Mouse (Mus musculus): ENCODE results near the gene Gabbr2.
A peak's percentile ranks its signal among the peaks of the same experiment; 100 is the strongest.

The Gabbr2 gene

DNA sequence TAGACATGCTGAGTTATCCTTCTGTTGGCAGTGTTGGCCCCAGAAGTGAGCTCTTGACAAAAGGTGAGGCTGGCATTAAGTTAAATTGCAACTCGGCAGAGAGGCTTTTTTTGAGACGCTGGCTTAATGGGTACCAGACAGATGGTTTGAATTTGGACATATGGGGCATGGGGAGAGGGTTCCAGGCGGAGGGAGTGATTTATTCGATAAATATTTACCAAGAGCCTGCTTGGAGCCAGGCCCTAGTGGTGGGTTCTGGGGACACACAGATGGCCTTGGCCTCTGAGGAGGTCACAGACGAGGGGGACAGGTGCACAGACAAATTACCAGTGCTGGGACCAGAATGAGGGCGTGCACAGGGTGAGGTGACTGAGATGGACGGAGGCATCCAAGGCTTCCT lies 282.2 kb downstream of the Gabbr2 start:
- DNase-seq (ENCODE audit: low spot score), result no peak

DNA sequence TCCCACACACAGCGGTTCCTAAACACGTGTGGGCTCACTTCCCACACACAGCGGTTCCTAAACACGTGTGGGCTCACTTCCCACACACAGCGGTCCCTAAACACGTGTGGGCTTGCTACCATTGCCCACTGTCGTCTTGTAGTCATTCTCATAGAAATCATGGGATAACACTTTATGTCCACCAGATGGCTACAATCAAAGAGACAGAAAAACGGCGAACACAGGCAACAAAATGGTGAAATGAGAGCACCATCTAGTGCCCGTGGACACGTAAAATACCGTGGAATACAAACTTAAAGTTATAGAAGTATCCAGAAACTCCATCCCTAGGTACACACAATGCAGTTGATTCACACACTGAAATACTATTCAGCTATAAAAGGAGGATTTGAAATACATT lies 285.9 kb downstream of the Gabbr2 start:
- DNase-seq (ENCODE audit: low spot score), result no peak

DNA sequence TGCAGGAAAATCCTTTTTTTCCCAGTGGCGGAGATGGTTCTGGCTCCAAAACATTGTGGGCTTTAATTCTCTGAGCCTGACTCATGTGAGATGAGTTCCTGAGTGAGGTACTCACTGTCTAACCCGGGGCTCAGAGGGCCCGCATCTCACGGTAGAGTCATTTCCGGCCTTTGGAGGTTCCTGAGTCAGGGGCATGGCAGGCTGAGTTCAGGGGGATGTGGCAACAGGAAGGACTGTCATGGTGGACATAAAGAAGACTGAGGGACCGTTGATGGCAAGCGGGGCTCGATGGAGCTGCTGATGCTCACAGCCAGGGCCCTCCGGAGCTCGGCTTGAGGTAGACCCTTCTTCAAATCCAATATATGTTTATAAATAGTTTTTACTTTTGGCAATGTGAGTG lies 288.5 kb downstream of the Gabbr2 start:
- no peak for DNase-seq (ENCODE audit: low spot score)

DNA sequence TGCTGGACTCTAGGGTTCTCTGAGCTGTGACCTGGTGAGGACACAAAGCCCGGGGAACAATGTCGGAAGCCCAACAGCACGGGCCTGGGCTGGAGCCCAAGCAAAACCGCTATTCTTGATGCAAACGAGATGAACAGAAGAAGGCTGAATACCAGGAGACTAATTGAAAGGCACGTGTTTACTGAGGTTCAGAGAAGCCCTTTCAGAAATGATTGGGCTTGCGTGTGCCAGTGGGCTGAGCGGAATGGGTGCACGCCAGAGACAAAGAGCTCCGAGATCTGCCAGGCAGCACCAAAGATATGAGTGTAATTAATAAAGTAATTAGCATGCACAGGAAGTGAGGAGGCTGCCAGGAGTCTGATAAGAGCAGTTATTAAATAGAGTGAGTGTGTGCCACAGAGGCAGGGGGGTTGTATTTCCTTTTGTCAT lies 291.4 kb downstream of the Gabbr2 start:
- DNase-seq (ENCODE audit: low spot score), result no peak

DNA sequence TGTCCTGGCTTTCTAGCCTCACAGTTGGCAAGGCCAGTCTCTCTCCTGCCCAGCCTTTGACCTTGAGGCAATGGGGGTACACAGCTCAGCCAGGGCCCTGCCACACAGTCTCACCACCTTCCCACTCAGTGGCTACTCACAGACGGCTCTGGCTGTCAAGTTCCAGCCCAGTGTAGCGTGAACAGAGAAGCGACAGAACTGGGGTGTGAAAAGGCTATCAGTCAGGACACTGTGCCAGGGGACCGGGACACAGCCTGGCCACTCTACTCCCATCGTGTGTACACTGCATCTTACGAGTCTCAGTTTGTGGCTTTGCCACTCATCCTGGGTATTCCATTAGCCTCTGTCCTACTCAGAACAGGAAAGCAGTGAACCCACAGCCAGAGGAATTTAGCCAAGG lies 295.2 kb downstream of the Gabbr2 start:
- DNase-seq (ENCODE audit: low spot score), result no peak

DNA sequence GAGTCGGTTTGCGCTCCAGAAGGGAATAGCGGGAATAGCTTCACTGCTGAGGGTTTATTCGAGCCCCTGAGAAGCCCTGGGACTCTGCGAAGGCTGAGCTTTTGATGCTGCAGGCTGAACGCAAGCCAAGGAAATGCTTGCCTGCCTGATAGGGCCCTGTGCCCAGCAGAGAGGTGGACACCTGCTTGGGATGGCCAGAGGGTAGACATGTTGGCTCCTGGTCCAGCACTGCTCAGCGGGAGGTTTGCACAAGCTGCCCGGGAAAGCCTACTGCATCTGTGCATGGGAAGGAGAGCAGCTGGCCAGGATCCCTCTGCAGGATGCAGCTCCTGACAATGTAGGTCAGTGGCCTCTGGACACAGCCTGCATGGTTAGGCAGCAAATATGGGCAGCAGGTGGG lies 301.1 kb downstream of the Gabbr2 start:
- DNase-seq (ENCODE audit: low spot score), result no peak

DNA sequence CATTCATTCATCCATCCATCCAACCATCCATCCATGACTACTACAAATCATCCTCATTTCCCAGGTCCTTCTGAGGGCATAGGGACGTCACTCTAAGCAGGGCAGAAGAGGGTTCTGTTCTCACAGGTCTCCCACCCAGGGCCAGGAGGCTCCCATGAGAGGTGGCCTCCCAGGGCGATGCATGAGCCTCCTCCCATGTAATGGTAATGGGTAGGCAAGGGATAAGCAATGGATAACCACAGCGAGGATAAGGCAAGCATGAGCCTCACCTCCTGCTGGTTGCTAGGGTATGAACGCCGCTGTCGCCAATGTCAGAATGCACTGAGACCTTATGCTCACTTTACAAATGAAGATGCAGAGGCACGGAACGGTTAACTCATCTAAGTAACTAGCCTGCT lies 301.7 kb downstream of the Gabbr2 start:
- DNase-seq (ENCODE audit: low spot score), result no peak

DNA sequence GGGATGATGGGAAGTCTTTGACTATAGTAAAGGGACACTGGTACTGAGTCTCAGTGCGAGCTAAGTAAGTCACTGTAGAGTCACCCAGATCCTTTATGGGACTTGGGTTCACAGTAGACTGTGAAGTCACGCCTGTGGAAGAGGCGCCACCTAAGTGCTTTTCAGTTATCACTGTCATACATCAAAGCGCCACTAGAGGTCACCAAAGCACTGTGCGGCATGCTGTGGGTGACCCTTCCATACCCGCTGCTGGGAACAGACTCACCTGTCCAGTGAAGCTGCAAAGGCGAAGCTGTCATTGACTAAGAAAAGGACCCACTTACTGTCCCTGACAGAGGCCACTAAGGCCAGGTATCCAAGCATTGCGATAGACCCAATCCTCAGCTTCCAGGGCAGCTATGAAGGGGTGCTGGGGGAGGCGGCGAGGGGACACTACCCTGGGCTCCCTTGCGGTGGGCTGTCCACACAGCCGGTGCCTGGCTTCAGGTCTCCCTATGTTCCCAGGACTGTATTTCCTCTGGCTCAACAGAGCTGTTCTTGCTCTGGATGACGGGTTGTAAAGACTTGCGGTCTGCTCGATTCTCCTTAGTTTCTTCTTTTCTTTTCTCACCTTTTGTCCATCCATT lies 302.2 kb downstream of the Gabbr2 start:
- peak; percentile 82 for DNase-seq (ENCODE audit: low spot score)

DNA sequence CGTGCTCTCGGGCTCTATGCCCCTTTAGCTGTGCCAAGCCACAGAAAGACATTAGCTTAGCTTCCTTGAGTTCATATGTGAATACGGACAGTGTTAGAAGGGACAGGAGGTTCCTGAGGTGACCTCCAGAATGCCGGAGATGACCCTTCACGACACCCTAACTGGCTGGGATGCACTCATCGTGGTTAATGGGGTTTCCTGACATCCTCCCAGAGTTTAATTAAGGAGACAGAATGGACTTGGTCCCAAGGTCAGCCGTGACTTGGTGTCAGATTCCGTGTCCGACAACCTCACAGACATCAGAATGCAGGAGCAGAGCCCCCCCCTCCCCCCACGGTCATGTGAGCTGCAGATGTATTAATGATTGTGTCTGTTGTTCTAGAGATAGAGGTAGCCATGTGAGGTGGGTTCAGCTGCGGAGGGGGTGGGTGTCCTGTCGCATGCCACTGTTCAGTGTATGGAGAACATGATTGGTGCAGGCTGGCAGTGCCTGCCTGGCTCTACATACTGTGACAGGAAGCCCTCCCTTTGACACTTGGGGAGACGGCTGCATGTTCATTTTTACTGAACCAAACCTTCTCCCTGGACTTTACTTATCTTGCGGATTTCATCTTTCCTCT lies 303.4 kb downstream of the Gabbr2 start:
- no peak for DNase-seq (ENCODE audit: low spot score)

DNA sequence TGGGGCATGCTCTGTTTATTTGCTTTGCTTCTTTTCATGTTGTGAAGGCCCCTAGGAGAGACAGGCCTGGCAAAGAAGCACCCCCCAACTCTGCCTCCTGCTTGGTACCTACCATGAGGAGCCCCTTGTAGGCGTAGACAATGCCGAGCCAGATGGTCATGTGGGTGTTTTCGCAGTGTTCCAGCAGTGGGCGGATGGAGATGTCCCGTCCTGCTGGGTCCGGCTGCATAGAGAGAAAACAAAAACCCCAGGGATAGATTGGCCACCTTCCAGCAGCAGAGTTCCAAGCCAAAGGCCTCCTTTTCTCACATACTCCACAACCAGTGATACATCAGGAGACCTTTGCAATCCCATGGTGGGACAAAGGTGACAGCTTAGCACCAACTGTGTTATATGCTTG lies 307.5 kb downstream of the Gabbr2 start:
- DNase-seq (ENCODE audit: low spot score), result peak; percentile 87

DNA sequence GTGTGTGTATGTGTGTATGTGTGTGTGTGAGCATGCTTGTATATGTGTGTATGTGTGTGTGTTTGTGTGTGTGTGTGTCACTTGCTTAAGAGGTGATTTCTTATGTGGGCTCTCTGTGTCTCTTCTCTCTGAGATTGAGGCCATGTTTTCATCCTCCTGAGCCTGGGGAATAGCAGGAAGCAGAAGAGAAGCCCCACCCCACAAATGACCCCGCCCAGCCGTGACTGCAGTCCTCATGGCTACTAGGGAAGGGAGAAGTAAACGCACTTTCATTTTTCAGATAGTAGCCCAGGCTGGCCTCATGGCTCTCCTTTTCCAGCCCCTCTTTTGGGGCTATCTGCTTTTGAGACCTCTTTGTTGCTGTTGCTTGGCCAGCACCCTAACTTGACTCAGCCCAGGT lies 315.0 kb downstream of the Gabbr2 start:
- DNase-seq (ENCODE audit: low spot score), result no peak

DNA sequence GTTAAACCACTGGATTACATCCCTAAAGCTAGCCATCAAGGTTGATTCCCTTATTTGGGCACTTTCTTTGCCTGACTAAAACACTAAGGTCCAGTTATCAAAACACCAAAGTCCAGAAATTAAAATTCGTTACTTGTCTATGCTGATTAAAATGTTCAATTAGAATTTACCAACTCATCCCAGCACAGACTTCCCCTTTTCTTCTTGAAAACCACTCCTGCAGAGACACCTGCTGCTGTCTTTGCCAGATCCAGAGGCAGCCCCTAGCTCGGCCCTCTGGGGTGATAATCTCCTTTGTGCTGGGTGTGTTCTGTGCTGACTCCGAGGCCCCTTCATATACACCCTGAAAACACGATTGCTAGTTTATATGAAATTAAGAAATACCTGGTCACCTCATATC lies 315.7 kb downstream of the Gabbr2 start:
- no peak for DNase-seq (ENCODE audit: low spot score)

DNA sequence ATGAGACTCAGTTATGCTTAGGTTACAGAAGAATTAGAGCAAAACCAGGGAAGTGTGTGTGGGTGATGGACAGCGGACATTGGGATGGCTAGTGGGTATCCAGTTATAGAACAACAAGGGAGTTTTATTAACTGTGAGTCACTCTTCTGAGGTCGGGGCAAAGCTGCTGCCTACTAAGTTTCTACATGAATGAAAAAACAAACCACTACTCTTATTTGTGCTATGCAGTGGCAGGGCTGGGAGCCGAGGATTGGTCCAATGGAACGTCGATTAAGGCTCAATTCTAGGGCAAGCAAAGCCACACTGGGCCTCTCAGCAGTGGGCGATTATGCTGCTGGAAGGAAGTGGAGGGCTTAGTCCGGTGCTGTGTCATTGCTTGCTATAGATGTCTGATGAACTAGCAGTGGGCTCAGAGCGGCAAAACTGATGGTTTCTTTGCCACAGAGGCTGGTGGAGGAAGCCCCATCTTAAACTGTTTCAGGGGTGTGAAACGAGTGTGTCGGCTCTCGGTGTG lies 316.3 kb downstream of the Gabbr2 start:
- no peak for DNase-seq (ENCODE audit: low spot score)

DNA sequence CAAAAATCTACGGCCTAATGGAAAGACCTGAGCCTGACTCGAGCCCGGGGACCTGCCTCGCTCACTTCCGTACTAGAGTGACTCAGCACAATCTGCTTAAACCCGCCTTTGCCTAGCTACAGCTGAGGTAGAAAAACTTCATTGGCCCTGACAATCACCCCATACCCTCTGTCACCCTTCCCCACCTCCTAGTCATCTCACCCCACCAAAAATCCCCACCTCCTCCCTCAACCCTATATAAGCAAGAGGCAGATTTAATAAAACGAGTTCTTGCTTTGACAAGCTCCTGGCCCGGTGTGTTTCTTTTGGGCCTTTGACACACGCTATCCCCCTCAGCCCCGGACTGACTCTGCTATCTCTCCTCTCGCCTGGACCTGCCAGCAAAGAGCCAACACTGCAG lies 323.1 kb downstream of the Gabbr2 start:
- no peak for DNase-seq (ENCODE audit: low spot score)

DNA sequence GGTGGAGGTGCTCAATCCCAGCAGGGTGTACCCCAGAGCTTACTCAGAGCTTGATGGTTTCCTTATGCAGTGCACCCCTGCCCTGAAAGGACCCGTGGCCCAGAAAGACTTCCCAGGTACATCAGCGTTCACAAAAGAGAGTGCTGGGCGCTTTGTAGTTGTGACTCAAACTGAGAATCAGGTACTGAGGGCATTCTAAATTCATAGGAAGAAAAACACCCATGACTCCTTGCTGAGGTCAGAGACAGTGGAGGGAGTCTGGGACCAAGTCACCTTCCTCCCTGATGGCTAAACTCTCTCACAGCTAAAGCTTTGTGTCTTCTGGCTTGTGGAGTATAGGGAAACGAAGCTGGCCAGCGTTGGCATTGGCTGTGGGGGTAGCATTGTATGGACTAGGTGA lies 325.3 kb downstream of the Gabbr2 start:
- no peak for DNase-seq (ENCODE audit: low spot score)

DNA sequence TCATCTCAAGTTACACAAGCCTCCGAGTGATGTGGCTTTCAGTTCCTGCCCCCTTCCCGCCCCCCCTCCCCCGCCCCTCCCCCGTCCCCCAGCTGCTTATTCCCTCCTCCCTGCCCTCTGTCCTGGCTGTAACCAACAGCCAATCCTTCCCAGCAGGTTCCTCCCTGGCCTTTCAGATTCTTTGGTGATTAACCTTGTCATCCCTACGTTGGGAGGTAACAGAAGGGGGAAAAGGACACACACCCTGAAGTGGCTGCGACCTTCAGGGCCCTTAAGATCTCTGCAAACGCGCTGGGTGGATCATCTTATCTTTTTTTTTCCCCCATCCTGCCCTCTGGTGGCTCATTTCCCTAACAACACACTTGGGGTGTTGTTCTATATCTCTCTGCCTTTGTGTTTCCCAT lies 326.3 kb downstream of the Gabbr2 start:
- DNase-seq (ENCODE audit: low spot score), result no peak

DNA sequence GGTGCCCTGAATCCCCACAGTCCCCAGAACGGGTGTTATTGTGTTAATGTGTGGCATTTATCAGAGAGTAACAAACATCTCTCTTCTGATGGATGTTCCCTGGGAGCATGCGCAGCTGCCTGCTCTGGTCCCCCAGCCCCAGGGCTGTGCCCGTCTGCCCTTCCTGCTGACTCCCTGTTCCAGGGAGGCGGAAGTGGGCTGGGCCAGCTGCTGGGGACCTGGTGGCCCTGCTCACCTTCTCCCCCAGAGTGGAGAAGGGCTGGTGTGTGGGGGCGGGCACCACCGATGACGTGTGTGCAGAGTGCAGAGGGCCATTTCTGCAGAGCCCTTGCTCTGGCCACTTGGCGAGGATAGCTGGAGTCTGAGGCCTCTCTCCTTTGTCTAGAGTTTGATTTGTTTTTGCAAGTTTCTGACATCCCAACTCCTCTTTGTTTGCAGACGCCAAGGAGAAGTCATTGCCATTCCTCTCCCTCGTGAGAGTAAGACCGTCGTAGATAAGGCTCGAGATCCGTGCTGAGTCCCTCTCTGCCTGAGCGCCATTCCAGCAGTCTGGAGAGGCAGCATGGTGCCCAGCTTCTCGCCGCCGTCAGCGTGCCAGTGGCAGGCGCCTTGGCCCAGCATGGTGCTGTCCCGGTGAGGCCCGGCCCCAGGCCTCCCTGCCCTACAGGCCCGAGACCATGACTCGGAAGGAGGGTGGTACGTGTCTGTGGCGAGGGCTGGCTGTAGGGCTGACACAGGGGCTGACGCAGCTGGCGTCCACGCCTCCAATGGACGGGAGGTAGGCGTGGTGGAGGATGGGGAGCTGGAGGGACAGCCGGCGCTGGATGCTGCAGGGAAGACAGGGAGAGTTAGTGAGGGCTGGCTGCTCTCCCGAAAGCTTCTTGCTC lies 327.3 kb downstream of the Gabbr2 start:
- DNase-seq (ENCODE audit: low spot score), result no peak

DNA sequence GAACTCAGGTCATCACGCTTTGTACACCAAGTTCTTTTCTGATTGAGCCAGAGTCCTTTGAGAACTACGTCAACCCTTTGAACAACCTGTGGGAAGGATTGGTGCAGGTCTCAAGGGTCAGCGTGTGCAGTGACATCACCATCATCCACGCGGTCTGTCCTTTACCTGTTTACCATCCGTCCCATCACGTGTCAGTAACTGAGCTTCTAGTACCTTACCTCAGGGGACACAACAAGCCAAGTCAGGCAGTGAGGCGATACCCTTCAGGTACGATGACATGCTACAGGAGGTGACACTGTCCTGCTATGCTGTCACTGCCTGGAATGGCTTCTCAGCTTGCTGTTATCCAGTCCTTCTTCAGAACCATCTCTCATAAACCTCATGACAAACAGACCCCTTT lies 330.2 kb downstream of the Gabbr2 start:
- no peak for DNase-seq (ENCODE audit: low spot score)

DNA sequence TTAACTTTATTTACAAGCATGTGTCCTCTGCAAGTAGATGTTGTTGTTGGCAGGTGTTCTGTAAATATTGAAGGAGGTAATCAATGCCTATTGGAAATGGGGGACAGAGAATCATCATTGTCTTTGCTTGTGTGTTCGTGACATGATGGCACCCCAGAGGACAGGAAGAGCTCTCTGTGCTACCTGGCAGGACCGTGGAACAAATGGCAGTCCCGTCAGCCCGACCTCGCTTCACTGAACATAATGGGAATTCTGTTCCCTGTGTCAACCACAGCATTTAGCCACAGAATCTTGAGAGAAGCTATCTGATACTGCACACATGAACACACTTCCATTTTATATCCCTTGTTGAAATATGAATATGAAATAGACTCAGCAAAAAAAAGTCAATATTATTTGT lies 332.7 kb downstream of the Gabbr2 start:
- no peak for DNase-seq (ENCODE audit: low spot score)

DNA sequence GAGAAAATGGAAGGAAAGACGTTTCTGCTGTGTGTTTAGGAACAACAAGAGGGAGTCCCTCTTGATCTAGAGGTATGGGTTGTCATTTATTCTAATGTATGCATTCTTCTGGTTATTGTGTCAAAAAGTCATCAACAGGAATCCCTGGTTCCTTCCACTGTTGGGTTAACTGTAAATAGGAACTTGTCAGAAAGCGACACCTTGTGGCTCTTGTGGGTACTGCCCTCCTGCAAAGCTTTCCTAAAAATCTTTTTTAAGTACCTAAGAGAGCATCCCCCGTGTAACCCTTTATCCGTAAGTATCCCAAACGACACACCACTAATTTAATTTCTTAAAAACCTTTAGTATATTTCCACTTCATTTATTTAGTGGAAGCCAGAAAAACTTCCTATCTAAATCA lies 334.6 kb downstream of the Gabbr2 start:
- peak; percentile 78 for DNase-seq (ENCODE audit: low spot score)

DNA sequence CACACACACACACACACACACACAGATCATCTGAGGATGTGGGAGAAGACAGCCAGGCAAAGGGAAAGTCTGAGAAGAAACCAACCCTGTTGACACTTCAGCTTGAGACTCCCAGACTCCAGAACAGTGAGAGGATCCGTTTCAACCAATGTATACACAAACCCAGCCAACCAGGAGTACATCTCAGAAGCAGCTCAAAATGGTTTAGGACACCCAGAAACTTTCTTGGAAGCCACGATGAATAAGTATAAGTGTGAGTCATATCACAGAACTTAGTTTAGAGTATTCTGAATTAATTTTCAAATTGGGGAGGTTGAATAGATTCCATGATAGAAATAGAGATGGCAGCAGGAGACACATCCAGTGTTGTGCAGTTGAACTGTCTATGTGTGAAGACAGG lies 335.7 kb downstream of the Gabbr2 start:
- DNase-seq (ENCODE audit: low spot score), result no peak

DNA sequence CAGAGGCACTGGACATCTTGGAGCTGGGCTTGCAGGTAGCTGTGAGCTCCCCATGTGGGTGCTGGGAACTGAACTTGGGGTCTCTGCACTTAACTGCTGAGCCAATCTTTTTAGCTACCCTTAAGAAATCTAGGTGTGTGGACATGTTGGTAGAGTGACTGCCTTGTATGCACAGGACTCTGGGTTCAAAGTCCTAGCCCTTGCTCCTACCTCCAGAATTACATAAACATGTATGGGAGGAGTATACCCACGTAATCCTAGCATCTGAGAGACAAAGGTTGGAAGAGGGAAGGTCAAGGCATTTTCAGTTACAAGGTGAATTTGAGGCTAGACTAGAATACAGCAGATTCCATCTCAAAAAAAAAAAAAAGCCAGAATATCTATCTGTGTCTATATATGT lies 336.4 kb downstream of the Gabbr2 start:
- no peak for DNase-seq (ENCODE audit: low spot score)

DNA sequence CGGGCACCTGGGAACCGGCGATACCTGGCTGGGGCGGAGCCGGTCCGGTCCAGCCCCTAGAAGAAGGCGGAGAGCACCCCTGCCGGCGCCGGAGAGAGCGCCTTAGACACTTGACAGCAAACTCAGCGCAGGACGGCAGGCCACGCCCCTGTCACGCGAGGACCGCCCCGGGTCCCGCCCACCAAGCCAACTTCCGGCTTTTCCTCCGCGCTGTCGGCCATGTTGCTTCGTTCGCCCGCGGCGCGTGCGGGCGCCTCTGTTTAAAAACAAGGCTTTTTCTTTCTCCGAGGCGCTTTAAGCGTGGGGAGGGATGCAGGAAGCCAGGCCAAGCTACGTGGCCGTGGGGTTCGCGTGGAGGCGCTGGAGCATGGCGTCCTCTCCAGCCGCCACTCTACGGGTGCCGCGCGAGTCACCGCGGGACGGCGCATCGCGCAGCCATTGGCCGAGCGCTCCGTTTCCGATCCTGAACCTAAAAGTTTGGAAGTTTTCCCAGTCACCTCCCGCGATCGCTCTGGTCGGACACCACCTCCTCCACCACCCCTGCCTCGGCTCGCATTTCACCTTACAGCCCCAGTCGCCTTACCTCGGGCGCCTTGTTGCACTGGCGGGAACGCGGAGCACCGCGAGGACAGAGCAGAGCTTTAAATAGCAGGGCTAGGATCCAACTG lies 341.5 kb downstream of the Gabbr2 start, which contains the start of gene Tbc1d2:
Gene Tbc1d2, minus strand, starts transcription at position 124 of the 668 bp plus-strand sequence.
- DNase-seq (ENCODE audit: low spot score), result peak; percentile 93
